ENCODE assay signal across 11 mouse cellular contexts in genomic region chr12:3591595-3591994, GRCm38 (mm10).
"Had no signal": no experiment of that assay in that cellular context is flagged by ENCODE, and none has a peak within 500 bp of the region (broad histone marks: within the 10 kb centered on the region; RNA-seq: fewer than 3 reads in every experiment).

No protein-coding gene starts in this region.

- DNase-seq: kidney, adult 11 months; kidney, adult 9 months; kidney, postnatal 36 days; layer of hippocampus, adult 9-11 months; layer of hippocampus, postnatal 36 days; lung, adult 2 months; lung, postnatal 36 days; right cerebral cortex, postnatal 14 days; spleen, adult 18-20 months; thymus, adult 18-20 months; thymus, postnatal 25 days had no signal
